Mouse (Mus musculus): Measurements from ENCODE around the gene Slit3.

- TF ChIP-seq CTCF (IDR thresholded peaks at IDR 0.05; ENCODE audit: low read depth) (no peak), EP300 (IDR thresholded peaks at IDR 0.05; ENCODE audit: low read depth) (no peak)
Measured at GRCm38 (mm10) chr11:35302272-35302671, 181.2 kb downstream of the Slit3 start.
